Mouse (Mus musculus) c-Kit-positive CD71-positive TER-119-negative erythroid progenitor cells, embryonic 14.5 days (primary cell): ENCODE measurements at regions not wholly inside any gene's neighbourhood (a gene's known extent, or its start where the extent isn't known, plus 50 kb on each side); places are given as distances from the start of the nearest gene placed in this dataset.

ENCODE experiments used
- DNase-seq: peaks from one replicate; pipeline ENCODE4 v3.0.0-alpha.2; 2013; ENCODE audit warnings: low read depth

GRCm38 (mm10) chr3:9884691-9885354, 203.1 kb upstream of the Gm9833 start:
- DNase-seq: no peak

DNA sequence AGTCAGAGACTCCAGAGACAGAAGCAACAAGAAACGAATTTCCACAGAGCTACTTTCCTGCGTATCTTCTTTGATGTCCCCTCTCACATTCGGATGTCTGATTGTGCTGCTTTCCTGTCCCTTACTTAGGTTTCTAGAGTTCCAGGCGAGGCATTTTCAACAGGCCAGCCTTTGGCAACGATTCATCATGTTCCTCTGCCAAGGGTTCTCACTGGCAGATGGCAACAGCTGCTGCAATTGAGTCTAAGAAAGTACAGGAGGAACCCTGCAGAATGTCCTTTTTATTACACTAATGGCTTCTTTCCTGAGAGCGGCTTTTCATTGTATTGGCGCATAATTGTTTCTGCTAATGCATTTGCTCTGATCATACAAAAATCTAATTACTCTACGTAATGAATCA, 202.3 kb upstream of the Gm9833 start:
- DNase-seq: no peak

GRCm38 (mm10) chr3:9886077-9886476, 201.8 kb upstream of the Gm9833 start:
- DNase-seq: no peak

DNA sequence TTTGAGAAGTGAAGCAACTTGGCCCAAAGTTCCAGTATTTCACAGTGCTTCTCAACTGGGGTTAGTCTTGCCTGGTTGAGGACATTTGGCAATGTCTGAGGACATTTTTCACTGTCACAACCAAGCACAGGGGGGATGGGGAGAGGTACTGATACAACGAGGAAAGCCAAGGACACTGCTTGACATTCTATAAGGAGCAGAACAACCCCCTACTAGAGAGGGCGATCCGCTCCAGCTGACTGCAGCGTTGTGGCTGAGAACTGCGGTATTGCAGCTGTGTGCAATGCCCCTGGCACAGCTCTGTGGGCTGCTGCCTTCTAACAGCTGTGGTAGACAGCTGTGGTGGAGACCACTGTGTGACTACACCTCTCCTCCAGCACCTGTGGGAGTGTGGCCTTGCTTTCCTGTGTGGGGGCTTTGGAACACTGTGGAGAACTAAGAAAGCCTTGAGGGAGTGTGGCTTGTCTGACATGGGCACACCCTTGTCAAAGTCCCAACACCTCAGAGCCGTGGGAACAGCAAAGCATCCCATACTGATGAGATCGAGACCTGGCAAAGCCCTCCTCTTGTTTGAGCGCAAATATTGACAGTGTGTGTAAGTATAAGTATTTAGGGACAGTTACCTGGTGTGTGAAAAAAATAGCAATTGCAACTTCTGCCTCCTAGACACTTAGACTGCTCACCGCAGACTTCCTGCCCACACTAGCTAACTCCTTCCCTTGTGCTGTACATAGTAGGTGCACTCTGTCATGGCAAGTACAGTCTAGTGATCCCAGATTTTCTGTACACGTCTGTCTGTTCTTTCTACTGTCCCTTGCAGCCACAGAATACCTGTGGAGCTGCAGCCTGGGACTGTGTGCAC, 200.9 kb upstream of the Gm9833 start:
- DNase-seq: no peak

DNA sequence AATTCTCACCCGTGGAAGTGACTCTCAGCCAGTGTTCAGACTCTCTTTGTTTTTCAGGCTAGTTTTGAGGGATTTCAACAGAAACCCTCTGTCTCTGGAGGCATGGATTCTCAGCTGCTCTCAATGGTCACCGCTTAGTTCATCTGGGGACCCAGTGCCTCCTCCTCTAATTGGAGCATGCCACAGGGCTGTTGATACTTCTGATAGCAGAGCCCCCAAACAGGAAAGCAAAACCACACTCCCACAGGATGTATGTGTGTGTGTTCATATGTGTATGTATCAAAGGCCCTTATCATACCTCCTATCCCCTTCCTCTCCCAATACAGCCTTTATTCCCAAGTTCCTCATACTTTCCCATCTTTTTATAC, 200.3 kb upstream of the Gm9833 start:
- no peak for DNase-seq

DNA sequence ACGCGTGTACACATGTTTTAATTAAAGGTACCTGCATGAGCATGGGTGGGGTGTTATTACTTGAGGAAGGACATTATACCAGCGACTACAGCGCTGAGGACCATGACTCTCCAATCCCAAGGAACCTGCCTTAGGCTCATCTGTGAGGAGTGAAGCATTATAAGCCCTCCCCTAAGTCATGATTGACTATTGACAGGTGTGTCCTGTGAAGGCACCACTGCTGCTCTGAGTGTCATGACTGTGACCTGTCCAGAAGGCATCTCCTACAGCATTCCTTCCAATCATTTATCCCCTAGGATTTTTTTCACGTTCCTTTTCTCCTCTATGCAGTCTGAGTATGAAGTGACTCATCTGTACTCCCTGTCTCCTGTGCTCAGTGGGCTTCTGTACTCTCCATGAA, 199.9 kb upstream of the Gm9833 start:
- no peak for DNase-seq

GRCm38 (mm10) chr3:9892884-9893494, 194.9 kb upstream of the Gm9833 start:
- DNase-seq: no peak

DNA sequence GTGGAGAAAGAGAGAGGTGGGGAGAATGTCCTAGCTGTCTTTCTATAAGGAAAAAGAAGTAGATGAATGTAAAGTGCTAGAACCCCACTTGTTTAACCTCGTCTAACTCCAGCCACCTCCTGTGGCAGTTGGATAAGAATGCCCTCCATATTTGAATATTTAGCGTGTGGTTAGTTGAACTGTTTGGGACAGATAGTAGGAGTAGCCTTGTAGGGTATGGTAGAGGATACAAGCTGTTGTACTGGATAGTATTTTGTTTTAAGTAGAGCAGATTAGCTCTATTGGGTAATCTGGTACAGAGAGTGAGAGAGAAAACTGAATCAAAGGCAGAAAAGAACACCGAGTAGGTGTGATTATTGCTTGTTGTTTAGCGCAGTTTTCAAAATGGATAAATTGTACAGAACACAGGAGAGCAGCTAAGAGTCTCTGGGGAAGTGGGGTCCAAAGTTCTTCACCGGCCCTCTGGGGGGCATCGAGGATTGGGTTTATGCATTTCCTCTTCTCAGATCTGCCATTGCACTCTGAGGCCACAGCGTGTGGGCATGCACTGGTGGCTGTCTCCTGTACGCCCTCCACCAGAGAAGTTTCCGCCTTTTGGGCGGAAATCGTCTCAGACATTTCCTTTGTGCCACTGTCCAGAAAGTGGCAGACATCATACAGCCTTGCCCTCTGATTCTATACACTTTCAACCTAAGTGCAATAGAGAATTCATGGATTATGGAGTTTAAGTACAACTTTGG, 192.3 kb upstream of the Gm9833 start:
- no peak for DNase-seq

GRCm38 (mm10) chr3:9896303-9896702, 191.6 kb upstream of the Gm9833 start:
- DNase-seq: no peak

- no peak for DNase-seq
Observed at GRCm38 (mm10) chr3:9901663-9902062, 186.2 kb upstream of the Gm9833 start.

- DNase-seq: no peak
Observed at GRCm38 (mm10) chr3:9913357-9913756, 174.6 kb upstream of the Gm9833 start.

GRCm38 (mm10) chr3:9916538-9917106, 171.3 kb upstream of the Gm9833 start:
- no peak for DNase-seq

DNA sequence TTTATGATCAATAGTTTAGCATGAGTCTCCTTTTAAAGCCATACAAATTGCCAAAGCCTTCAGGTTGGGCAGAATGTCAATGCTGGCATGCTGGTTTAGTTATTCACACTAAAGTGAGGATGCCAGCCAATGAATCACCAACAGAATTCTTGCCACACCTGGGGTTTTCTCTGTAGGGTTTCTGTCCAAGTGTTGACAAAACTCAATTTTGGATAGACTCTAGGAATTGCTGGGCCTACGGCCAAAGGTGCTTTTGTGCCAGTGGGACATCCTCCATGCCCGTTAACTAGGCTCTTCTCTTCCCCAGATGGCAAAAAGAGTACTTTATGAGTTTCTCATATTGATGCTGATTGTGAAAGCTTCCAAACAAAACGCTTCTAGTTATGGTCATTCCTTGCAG, 167.6 kb upstream of the Gm9833 start:
- DNase-seq: no peak

DNA sequence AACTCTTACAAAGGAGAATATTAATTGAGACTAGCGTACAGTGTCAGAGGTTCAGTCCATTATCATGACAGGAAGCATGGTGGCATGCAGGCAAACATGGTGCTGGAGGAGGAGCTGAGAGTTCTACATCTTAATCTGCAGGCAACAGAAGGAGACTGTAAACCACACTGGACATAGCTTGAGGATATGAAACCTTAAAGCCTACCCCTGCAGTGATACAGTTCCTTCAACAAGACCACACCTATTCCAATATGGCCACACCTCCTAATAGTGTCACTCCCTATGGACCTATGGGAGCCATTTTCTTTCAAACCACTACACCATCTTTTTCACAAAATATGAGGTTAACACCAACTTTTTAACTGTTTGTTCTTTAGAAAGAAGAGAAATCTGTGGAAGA, 166.2 kb upstream of the Gm9833 start:
- no peak for DNase-seq

- DNase-seq: no peak
Observed at GRCm38 (mm10) chr3:9922541-9923046, 165.3 kb upstream of the Gm9833 start.

DNA sequence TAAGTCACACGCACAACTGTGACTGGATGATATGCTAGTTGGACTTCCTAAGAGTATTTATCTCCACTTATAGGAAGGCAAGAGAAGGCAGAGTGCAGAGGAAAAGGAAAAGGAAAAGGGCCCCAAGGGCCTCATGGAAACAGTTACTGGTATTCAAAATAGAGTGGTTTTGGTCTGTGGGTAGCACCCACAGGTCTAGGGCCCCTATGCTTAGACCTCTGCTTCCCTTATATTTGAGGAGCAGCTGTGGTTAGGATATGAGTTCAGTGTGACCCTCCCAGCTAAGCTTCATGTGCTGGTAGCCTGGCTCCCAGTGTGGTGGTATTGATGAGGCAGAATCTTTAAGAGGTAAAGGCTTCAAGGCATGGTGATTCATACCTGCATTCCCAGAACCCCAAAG, 163.3 kb upstream of the Gm9833 start:
- no peak for DNase-seq

- no peak for DNase-seq
Observed at GRCm38 (mm10) chr3:9936853-9937441, 151.0 kb upstream of the Gm9833 start.

- DNase-seq: no peak
Observed at GRCm38 (mm10) chr3:9938651-9939050, 149.3 kb upstream of the Gm9833 start.

GRCm38 (mm10) chr3:9942631-9943030, 145.3 kb upstream of the Gm9833 start:
- DNase-seq: no peak

- DNase-seq: peak; percentile 51
Observed at GRCm38 (mm10) chr3:9947357-9948065, 140.4 kb upstream of the Gm9833 start.

DNA sequence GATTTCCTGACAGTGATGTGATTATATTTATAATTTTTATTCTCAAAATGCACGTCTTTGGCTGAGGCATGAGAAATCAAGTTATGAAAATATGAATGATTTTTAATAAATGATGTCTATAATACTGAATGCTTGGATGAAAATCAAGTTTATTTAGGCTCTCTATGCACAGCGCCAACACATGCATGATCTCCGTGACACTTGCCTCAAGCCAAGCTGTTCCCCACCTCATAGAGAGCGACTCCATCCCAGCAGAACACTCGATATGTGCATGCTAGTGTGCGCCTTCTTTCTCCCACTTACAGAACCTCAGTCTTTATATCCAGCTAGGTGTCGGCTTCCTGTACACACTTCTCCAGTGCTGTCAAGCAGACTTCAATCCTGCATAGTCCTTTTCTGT, 139.8 kb upstream of the Gm9833 start:
- DNase-seq: no peak
